Mouse (Mus musculus) intestine, embryonic 16.5 days (tissue): ENCODE data around the gene 4930447C04Rik. TPM values are rescaled to one million over a fixed set of nuclear protein-coding genes. Genes with fewer than 3 reads are reported as not detected.

Experiments used
- ATAC-seq: fragments of 200-750 bp; cut with Nextera tagmentation; 2 replicates; pipeline ENCODE4 v1.8.0; 2017; ENCODE audit warnings: moderate TSS enrichment, moderate library complexity
- H3K27ac ChIP-seq: fragments of 300-500 bp; sonication (generic); 2 replicates; pipeline ENCODE4 v1.5.1; 2014; ENCODE audit warnings: mild to moderate bottlenecking, low read length
- H3K27me3 ChIP-seq: fragments of 300-500 bp; sonication (generic); replicated peaks from 2 replicates; pipeline ENCODE4 v1.6.1; 2014; ENCODE audit warnings: low read length, control low read depth, mixed read lengths; ENCODE audit not compliant: control insufficient read depth, insufficient read depth
- H3K36me3 ChIP-seq: fragments of 300-500 bp; sonication (generic); 2 replicates; pipeline ENCODE4 v1.6.1; 2014; ENCODE audit warnings: low read length, control low read depth; ENCODE audit not compliant: control insufficient read depth, insufficient read depth
- H3K4me1 ChIP-seq: fragments of 300-500 bp; sonication (generic); 2 replicates; pipeline ENCODE4 v1.6.1; 2014; ENCODE audit warnings: low read length, control low read depth, mixed read lengths; ENCODE audit not compliant: control insufficient read depth, insufficient read depth
- H3K4me2 ChIP-seq: fragments of 300-500 bp; sonication (generic); 2 replicates; pipeline ENCODE4 v1.6.1; 2014; ENCODE audit warnings: low read depth, low read length, control low read depth
- H3K4me3 ChIP-seq: fragments of 300-500 bp; sonication (generic); 2 replicates; pipeline ENCODE4 v1.5.1; 2014; ENCODE audit warnings: mild to moderate bottlenecking, low read length
- H3K9ac ChIP-seq: fragments of 300-500 bp; sonication (generic); 2 replicates; pipeline ENCODE4 v1.6.1; 2014; ENCODE audit warnings: low read depth, low read length
- H3K9me3 ChIP-seq: fragments of 300-500 bp; sonication (generic); 2 replicates; pipeline ENCODE4 v1.6.1; 2016; ENCODE audit warnings: low read length, control low read depth; ENCODE audit not compliant: control insufficient read depth
- WGBS: fragments of 180-500 bp; shearing (Covaris S2); extraction: QIAGEN DNeasy Blood & Tissue Kit; methylation state at CpG from one replicate; pipeline ENCODE4 v1.1.7; 2014; 5-methylcytosine and 5-hydroxymethylcytosine counted together
- polyA plus RNA-seq: library from polyadenylated mRNA; unstranded; fragments of >200 nt; fragmentation: Nextera tagmentation; extraction: Ambion mirVana; gene quantifications from 2 replicates; pipeline ENCODE4 v1.2.1, GENCODE M21; 2015

4930447C04Rik gene
- polyA plus RNA-seq, 1 experiment from 2014 or later: 1.1 TPM

- no peaks in the 10 kb centered on the region for H3K9me3 ChIP-seq
- 1% methylated on average over 86 of the region's 89 CpGs for WGBS
- H3K4me1 ChIP-seq: peaks cover 11% of the 10 kb centered on the region
- no peak for ATAC-seq
- no peaks in the 10 kb centered on the region for H3K36me3 ChIP-seq
- H3K27ac ChIP-seq: no peak overlapping the region
- H3K9ac ChIP-seq: no peak overlapping the region
- H3K4me2 ChIP-seq: peak overlapping the region; percentile 57
- H3K4me3 ChIP-seq: peak overlapping the region; percentile 38
- H3K27me3 ChIP-seq: peaks cover 68% of the 10 kb centered on the region
Measured at GRCm38 (mm10) chr12:72945301-72946063, 4.9 kb upstream of the 4930447C04Rik start.

GRCm38 (mm10) chr12:72944411-72945225, 4.0 kb upstream of the 4930447C04Rik start:
- peaks cover 76% of the 10 kb centered on the region for H3K27me3 ChIP-seq
- H3K36me3 ChIP-seq: no peaks in the 10 kb centered on the region
- H3K9me3 ChIP-seq: no peaks in the 10 kb centered on the region
- H3K4me3 ChIP-seq: peak overlapping the region; percentile 38; the same call in 1 of the 2 replicates
- ATAC-seq: no peak
- no peak overlapping the region for H3K27ac ChIP-seq
- H3K4me2 ChIP-seq: peak overlapping the region; percentile 57
- 1% methylated on average over 24 of the region's 24 CpGs for WGBS
- H3K4me1 ChIP-seq: peaks cover 15% of the 10 kb centered on the region
- no peak overlapping the region for H3K9ac ChIP-seq

- no peak overlapping the region for H3K9ac ChIP-seq
- no peak for ATAC-seq
- no peak overlapping the region for H3K4me2 ChIP-seq
- no peaks in the 10 kb centered on the region for H3K36me3 ChIP-seq
- no peaks in the 10 kb centered on the region for H3K9me3 ChIP-seq
- no peak overlapping the region for H3K4me3 ChIP-seq
- 7% methylated on average over 2 of the region's 2 CpGs for WGBS
- H3K27me3 ChIP-seq: peaks cover 80% of the 10 kb centered on the region
- H3K4me1 ChIP-seq: peaks cover 15% of the 10 kb centered on the region
- H3K27ac ChIP-seq: no peak overlapping the region
Measured at GRCm38 (mm10) chr12:72943574-72944110, 3.1 kb upstream of the 4930447C04Rik start.

- Histone ChIP-seq H3K4me1 (peaks cover 15% of the 10 kb centered on the region), H3K27ac (no peak overlapping the region), H3K4me2 (no peak overlapping the region), H3K36me3 (no peaks in the 10 kb centered on the region), H3K9ac (no peak overlapping the region), H3K27me3 (peaks cover 81% of the 10 kb centered on the region), H3K4me3 (no peak overlapping the region), H3K9me3 (no peaks in the 10 kb centered on the region)
- no peak for ATAC-seq
- 22% methylated on average over 6 of the region's 6 CpGs for WGBS
Measured at GRCm38 (mm10) chr12:72942171-72942570, 1.6 kb upstream of the 4930447C04Rik start.

GRCm38 (mm10) chr12:72941398-72942051, 951 bp upstream of the 4930447C04Rik start:
- Histone ChIP-seq H3K4me2 (no peak overlapping the region), H3K4me1 (peaks cover 15% of the 10 kb centered on the region), H3K9me3 (no peaks in the 10 kb centered on the region), H3K36me3 (no peaks in the 10 kb centered on the region), H3K9ac (no peak overlapping the region), H3K4me3 (no peak overlapping the region), H3K27ac (no peak overlapping the region), H3K27me3 (peaks cover 81% of the 10 kb centered on the region)
- 4% methylated on average over 32 of the region's 32 CpGs for WGBS
- no peak for ATAC-seq

GRCm38 (mm10) chr12:72940822-72941397, 336 bp upstream of the 4930447C04Rik start:
- Histone ChIP-seq H3K27me3 (peaks cover 78% of the 10 kb centered on the region), H3K9me3 (no peaks in the 10 kb centered on the region), H3K4me3 (no peak overlapping the region), H3K36me3 (no peaks in the 10 kb centered on the region), H3K4me1 (peaks cover 15% of the 10 kb centered on the region), H3K27ac (no peak overlapping the region), H3K4me2 (no peak overlapping the region), H3K9ac (no peak overlapping the region)
- no peak for ATAC-seq
- WGBS: 5% methylated on average over 11 of the region's 11 CpGs

GRCm38 (mm10) chr12:72939616-72940015, 958 bp downstream of the 4930447C04Rik start, which contains the start of gene Six6:
TSS of gene Six6 (plus strand) at chr12:72939892.
- Histone ChIP-seq H3K4me3 (0 out of 2 replicates have a peak within 1 kb of the TSS, but pooled peaks have one; percentile 2), H3K4me1 (peaks cover 4% of the 10 kb centered on the region), H3K27me3 (peaks cover 69% of the 10 kb centered on the region), H3K36me3 (no peaks in the 10 kb centered on the region), H3K9me3 (no peaks in the 10 kb centered on the region), H3K4me2 (peak within 1 kb of the TSS; percentile 22; the same call in 1 of the 2 replicates), H3K27ac (no peak within 1 kb of the TSS), H3K9ac (no peak within 1 kb of the TSS)
- no peak for ATAC-seq
- under 1% methylated on average over 28 of the region's 28 CpGs for WGBS

GRCm38 (mm10) chr12:72938600-72939490, 1.7 kb downstream of the 4930447C04Rik start:
- no peaks in the 10 kb centered on the region for H3K36me3 ChIP-seq
- WGBS: 4% methylated on average over 14 of the region's 14 CpGs
- no peak overlapping the region for H3K27ac ChIP-seq
- H3K9me3 ChIP-seq: no peaks in the 10 kb centered on the region
- H3K9ac ChIP-seq: no peak overlapping the region
- no peak overlapping the region for H3K4me3 ChIP-seq
- H3K4me2 ChIP-seq: no peak overlapping the region
- peaks cover 62% of the 10 kb centered on the region for H3K27me3 ChIP-seq
- ATAC-seq: no peak
- peaks cover 4% of the 10 kb centered on the region for H3K4me1 ChIP-seq
